Mouse (Mus musculus): ENCODE measurements at regions not wholly inside any gene's neighbourhood (a gene's known extent, or its start where the extent isn't known, plus 50 kb on each side); places are given as distances from the start of the nearest gene placed in this dataset.

GRCm38 (mm10) chr4:81937384-81937783 is 494.8 kb upstream of the Mpdz start:
- H3K4me1 ChIP-seq: peaks cover 8% of the 10 kb centered on the region
- ATAC-seq (replicated peaks): peak; percentile 81
- peak overlapping the region; percentile 82 for H3K27ac ChIP-seq (replicated peaks)
- H3K9ac ChIP-seq (replicated peaks): no peak overlapping the region
- no peaks in the 10 kb centered on the region for H3K27me3 ChIP-seq
- H3K4me2 ChIP-seq (replicated peaks): no peak overlapping the region
- no peaks in the 10 kb centered on the region for H3K36me3 ChIP-seq
- H3K9me3 ChIP-seq: no peaks in the 10 kb centered on the region
- H3K4me3 ChIP-seq: no peak overlapping the region
- 59% methylated on average over 5 of the region's 5 CpGs for WGBS

DNA sequence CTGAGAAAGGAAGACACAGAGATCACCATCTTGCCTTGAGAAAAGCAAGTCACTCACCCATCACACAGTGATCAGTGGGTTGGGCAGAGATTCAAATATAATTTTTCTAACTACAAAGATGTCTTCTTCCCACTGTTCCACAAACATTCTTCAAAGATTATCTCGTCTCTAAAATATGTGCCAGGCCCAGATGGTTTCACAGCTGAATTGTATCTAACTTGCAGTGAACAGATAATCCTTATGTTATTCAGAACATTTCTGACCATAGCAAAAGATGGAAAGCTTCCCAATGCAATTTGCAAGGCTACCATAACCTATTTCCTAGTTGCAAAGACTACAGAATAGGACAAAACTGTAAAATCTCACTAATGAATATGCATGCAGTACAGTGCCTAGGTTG is 488.3 kb upstream of the Mpdz start:
- no peaks in the 10 kb centered on the region for H3K9me3 ChIP-seq
- no peaks in the 10 kb centered on the region for H3K36me3 ChIP-seq
- WGBS: 71% methylated on average over 1 of the region's 1 CpGs
- no peaks in the 10 kb centered on the region; the same call in 1 of the 2 replicates for H3K4me1 ChIP-seq
- no peak overlapping the region for H3K9ac ChIP-seq (replicated peaks)
- ATAC-seq (replicated peaks): no peak
- H3K4me2 ChIP-seq (replicated peaks): no peak overlapping the region
- H3K27me3 ChIP-seq: no peaks in the 10 kb centered on the region
- H3K4me3 ChIP-seq: no peak overlapping the region
- no peak overlapping the region for H3K27ac ChIP-seq (replicated peaks)

DNA sequence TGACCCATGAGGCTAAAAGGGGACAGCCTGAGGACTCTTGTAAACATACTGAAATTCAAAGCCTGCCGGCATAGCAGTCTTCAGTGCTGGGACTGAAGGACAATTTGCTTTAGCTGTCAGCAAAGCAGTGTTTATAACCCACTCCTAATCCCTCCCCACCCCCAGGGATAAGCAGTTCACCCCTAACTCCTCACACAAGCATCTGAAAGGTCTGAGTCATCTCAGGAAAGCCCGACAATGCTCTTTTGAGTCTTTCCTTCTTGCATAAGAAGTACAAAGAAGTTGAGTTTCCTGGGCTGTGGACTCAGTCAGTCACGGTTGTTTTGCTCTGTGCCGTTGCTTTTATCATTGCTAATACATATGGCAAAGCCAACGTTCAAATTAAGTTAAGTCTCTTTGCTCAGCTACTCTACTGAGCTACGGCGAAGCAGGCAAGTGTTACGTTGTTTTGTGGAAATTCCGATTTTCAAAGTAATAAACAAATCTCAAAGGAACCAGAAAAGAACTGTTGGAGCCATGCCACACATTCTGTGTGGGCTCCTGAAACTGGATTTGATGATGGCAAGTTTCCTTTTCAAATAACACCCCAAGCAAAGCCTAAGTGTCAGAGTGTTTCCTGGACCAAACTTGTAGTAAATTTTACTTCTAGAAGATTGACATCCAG is 486.1 kb upstream of the Mpdz start:
- no peaks in the 10 kb centered on the region for H3K27me3 ChIP-seq
- no peak overlapping the region for H3K27ac ChIP-seq (replicated peaks)
- H3K4me1 ChIP-seq: no peaks in the 10 kb centered on the region; the same call in 1 of the 2 replicates
- no peaks in the 10 kb centered on the region for H3K9me3 ChIP-seq
- H3K4me3 ChIP-seq: no peak overlapping the region
- ATAC-seq (replicated peaks): no peak
- no peak overlapping the region for H3K4me2 ChIP-seq (replicated peaks)
- no peak overlapping the region for H3K9ac ChIP-seq (replicated peaks)
- 44% methylated on average over 9 of the region's 9 CpGs for WGBS
- H3K36me3 ChIP-seq: no peaks in the 10 kb centered on the region

GRCm38 (mm10) chr4:81927176-81927714 is 484.6 kb upstream of the Mpdz start:
- no peaks in the 10 kb centered on the region; the same call in 1 of the 2 replicates for H3K4me1 ChIP-seq
- no peak overlapping the region for H3K9ac ChIP-seq (replicated peaks)
- no peak overlapping the region for H3K4me2 ChIP-seq (replicated peaks)
- no peak overlapping the region for H3K4me3 ChIP-seq
- no peaks in the 10 kb centered on the region for H3K9me3 ChIP-seq
- H3K27me3 ChIP-seq: no peaks in the 10 kb centered on the region
- ATAC-seq (replicated peaks): no peak
- H3K36me3 ChIP-seq: no peaks in the 10 kb centered on the region
- 77% methylated on average over 2 of the region's 2 CpGs for WGBS
- no peak overlapping the region for H3K27ac ChIP-seq (replicated peaks)

GRCm38 (mm10) chr4:81926662-81927141 is 484.1 kb upstream of the Mpdz start:
- H3K4me1 ChIP-seq: no peaks in the 10 kb centered on the region; the same call in 1 of the 2 replicates
- H3K36me3 ChIP-seq: no peaks in the 10 kb centered on the region
- no peak overlapping the region for H3K4me3 ChIP-seq
- H3K27me3 ChIP-seq: no peaks in the 10 kb centered on the region
- H3K9ac ChIP-seq (replicated peaks): no peak overlapping the region
- no peak overlapping the region for H3K4me2 ChIP-seq (replicated peaks)
- no peaks in the 10 kb centered on the region for H3K9me3 ChIP-seq
- no peak for ATAC-seq (replicated peaks)
- WGBS: 41% methylated on average over 6 of the region's 6 CpGs
- H3K27ac ChIP-seq (replicated peaks): no peak overlapping the region

GRCm38 (mm10) chr4:81925611-81926010 is 483.0 kb upstream of the Mpdz start:
- no peak overlapping the region for H3K4me2 ChIP-seq (replicated peaks)
- no peak overlapping the region for H3K4me3 ChIP-seq
- H3K9me3 ChIP-seq: no peaks in the 10 kb centered on the region
- no peak overlapping the region for H3K9ac ChIP-seq (replicated peaks)
- H3K4me1 ChIP-seq: no peaks in the 10 kb centered on the region; the same call in 1 of the 2 replicates
- no peak for ATAC-seq (replicated peaks)
- no peaks in the 10 kb centered on the region for H3K36me3 ChIP-seq
- H3K27me3 ChIP-seq: no peaks in the 10 kb centered on the region
- 70% methylated on average over 2 of the region's 2 CpGs for WGBS
- H3K27ac ChIP-seq (replicated peaks): peak overlapping the region; percentile 50

GRCm38 (mm10) chr4:81924120-81924519 is 481.5 kb upstream of the Mpdz start:
- H3K4me2 ChIP-seq (replicated peaks): no peak overlapping the region
- H3K4me1 ChIP-seq: no peaks in the 10 kb centered on the region; the same call in 1 of the 2 replicates
- no peak overlapping the region for H3K9ac ChIP-seq (replicated peaks)
- no peaks in the 10 kb centered on the region for H3K9me3 ChIP-seq
- H3K4me3 ChIP-seq: no peak overlapping the region
- no peaks in the 10 kb centered on the region for H3K36me3 ChIP-seq
- WGBS: 68% methylated on average over 1 of the region's 1 CpGs
- H3K27ac ChIP-seq (replicated peaks): no peak overlapping the region
- no peak for ATAC-seq (replicated peaks)
- no peaks in the 10 kb centered on the region for H3K27me3 ChIP-seq

- Histone ChIP-seq H3K4me3 (no peak overlapping the region), H3K9ac (replicated peaks) (no peak overlapping the region), H3K27ac (replicated peaks) (no peak overlapping the region), H3K4me1 (no peaks in the 10 kb centered on the region; the same call in 1 of the 2 replicates), H3K27me3 (no peaks in the 10 kb centered on the region), H3K9me3 (no peaks in the 10 kb centered on the region), H3K36me3 (no peaks in the 10 kb centered on the region), H3K4me2 (replicated peaks) (no peak overlapping the region)
- ATAC-seq (replicated peaks): 0 out of 2 replicates have a peak, but pooled peaks have one; percentile 53
- WGBS: 73% methylated on average over 3 of the region's 3 CpGs
Observed at GRCm38 (mm10) chr4:81922876-81923275, 480.3 kb upstream of the Mpdz start.

DNA sequence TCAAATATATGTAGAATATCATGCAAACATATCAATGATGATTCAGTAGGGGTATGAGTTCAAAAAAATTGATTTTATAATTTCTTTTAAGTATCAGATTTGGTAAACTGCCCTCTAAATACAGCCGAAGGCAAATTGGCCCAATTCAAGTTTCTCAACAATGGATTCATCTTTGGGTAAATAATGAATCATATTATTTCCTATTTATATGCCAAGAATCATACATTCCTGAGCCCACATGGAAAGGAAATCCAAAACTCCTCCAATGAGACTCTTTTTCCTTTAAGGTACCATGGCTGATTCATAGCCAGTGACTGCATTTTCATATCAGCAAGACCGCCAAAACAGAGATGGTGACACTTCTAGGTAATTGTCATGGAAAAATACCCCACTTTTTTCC is 472.4 kb upstream of the Mpdz start:
- H3K4me3 ChIP-seq: no peak overlapping the region
- WGBS: 97% methylated on average over 2 of the region's 2 CpGs
- H3K27me3 ChIP-seq: no peaks in the 10 kb centered on the region

GRCm38 (mm10) chr4:81913296-81913695 is 470.7 kb upstream of the Mpdz start:
- H3K36me3 ChIP-seq: no peaks in the 10 kb centered on the region
- no peak overlapping the region for H3K27ac ChIP-seq (replicated peaks)
- WGBS: 66% methylated on average over 10 of the region's 10 CpGs
- no peak overlapping the region for H3K4me2 ChIP-seq (replicated peaks)
- H3K4me1 ChIP-seq: no peaks in the 10 kb centered on the region
- ATAC-seq (replicated peaks): no peak
- H3K9me3 ChIP-seq: no peaks in the 10 kb centered on the region
- H3K9ac ChIP-seq (replicated peaks): no peak overlapping the region
- H3K27me3 ChIP-seq: no peaks in the 10 kb centered on the region
- no peak overlapping the region for H3K4me3 ChIP-seq

More for the DNA sequence above, 472.4 kb upstream of the Mpdz start:
- Histone ChIP-seq H3K27ac (replicated peaks) (no peak overlapping the region), H3K36me3 (no peaks in the 10 kb centered on the region), H3K9me3 (no peaks in the 10 kb centered on the region), H3K9ac (replicated peaks) (no peak overlapping the region), H3K4me2 (replicated peaks) (no peak overlapping the region), H3K4me1 (no peaks in the 10 kb centered on the region)
- no peak for ATAC-seq (replicated peaks)

- H3K4me1 ChIP-seq: no peaks in the 10 kb centered on the region
- no peaks in the 10 kb centered on the region for H3K27me3 ChIP-seq
- H3K36me3 ChIP-seq: no peaks in the 10 kb centered on the region
- no peaks in the 10 kb centered on the region for H3K9me3 ChIP-seq
- ATAC-seq (replicated peaks): no peak
- no peak overlapping the region for H3K4me3 ChIP-seq
- H3K27ac ChIP-seq (replicated peaks): no peak overlapping the region
- WGBS: 70% methylated on average over 1 of the region's 1 CpGs
- no peak overlapping the region for H3K4me2 ChIP-seq (replicated peaks)
- no peak overlapping the region for H3K9ac ChIP-seq (replicated peaks)
Observed at GRCm38 (mm10) chr4:81912653-81913052, 470.0 kb upstream of the Mpdz start.

- H3K4me2 ChIP-seq (replicated peaks): no peak overlapping the region
- WGBS: 68% methylated on average over 5 of the region's 5 CpGs
- ATAC-seq (replicated peaks): no peak
- H3K9me3 ChIP-seq: no peaks in the 10 kb centered on the region
- no peaks in the 10 kb centered on the region for H3K36me3 ChIP-seq
- no peak overlapping the region for H3K4me3 ChIP-seq
- no peaks in the 10 kb centered on the region for H3K4me1 ChIP-seq
- no peaks in the 10 kb centered on the region for H3K27me3 ChIP-seq
- no peak overlapping the region for H3K9ac ChIP-seq (replicated peaks)
- no peak overlapping the region for H3K27ac ChIP-seq (replicated peaks)
Observed at GRCm38 (mm10) chr4:81899961-81900540, 457.4 kb upstream of the Mpdz start.
